Mouse (Mus musculus): Measurements from ENCODE around the gene Vmn1r25. TPM values are rescaled to one million over a fixed set of nuclear protein-coding genes. Genes with fewer than 3 reads are reported as not detected.
"Not testable (repeated sequence)": the region's sequence is repeated elsewhere in the genome, so short reads cannot be mapped to it uniquely, and the experiment has no call there.

Gene Vmn1r25
- not detected in 2 replicates for polyA plus RNA-seq (2014; fragmentation: Nextera tagmentation; extraction: Ambion mirVana)

- Histone ChIP-seq H3K27me3 (ENCODE audit: control insufficient read depth, insufficient read depth, low read length) (no peaks in the 10 kb centered on the region), H3K9me3 (ENCODE audit: control insufficient read depth, low read length) (no peaks in the 10 kb centered on the region), H3K27ac (no peak within 1 kb of the TSS), H3K4me3 (replicated peaks; ENCODE audit: low read length) (no peak within 1 kb of the TSS), H3K36me3 (replicated peaks; ENCODE audit: control insufficient read depth, insufficient read depth) (no peaks in the 10 kb centered on the region), H3K9ac (no peak within 1 kb of the TSS), H3K4me1 (replicated peaks; ENCODE audit: control insufficient read depth, insufficient read depth, low read length) (no peaks in the 10 kb centered on the region), H3K4me2 (replicated peaks) (no peak within 1 kb of the TSS)
- ATAC-seq (ENCODE audit: low FRiP score): no peak
- WGBS: 73% methylated on average over 3 of the region's 3 CpGs
- DNase-seq (ENCODE audit: low spot score): no peak
Observed at GRCm38 (mm10) chr6:57980710-57981109, at the start of gene Vmn1r25. Gene Vmn1r25 (minus strand): TSS chr6:57980810.

- not testable (repeated sequence) for DNase-seq (ENCODE audit: low spot score); H3K36me3 ChIP-seq (replicated peaks; ENCODE audit: control insufficient read depth, insufficient read depth); H3K9ac ChIP-seq; H3K27ac ChIP-seq; H3K4me2 ChIP-seq (replicated peaks); ATAC-seq (ENCODE audit: low FRiP score); H3K27me3 ChIP-seq (ENCODE audit: control insufficient read depth, insufficient read depth, low read length); H3K4me3 ChIP-seq (replicated peaks; ENCODE audit: low read length); H3K9me3 ChIP-seq (ENCODE audit: control insufficient read depth, low read length); H3K4me1 ChIP-seq (replicated peaks; ENCODE audit: control insufficient read depth, insufficient read depth, low read length)
- 93% methylated on average over 21 of the region's 21 CpGs for WGBS
Observed at GRCm38 (mm10) chr6:58017478-58017877, 36.9 kb upstream of the Vmn1r25 start.

- Histone ChIP-seq H3K27ac (no peak within 1 kb of the TSS), H3K4me2 (replicated peaks) (no peak within 1 kb of the TSS), H3K36me3 (replicated peaks; ENCODE audit: control insufficient read depth, insufficient read depth) (no peaks in the 10 kb centered on the region), H3K4me3 (replicated peaks; ENCODE audit: low read length) (no peak within 1 kb of the TSS), H3K27me3 (ENCODE audit: control insufficient read depth, insufficient read depth, low read length) (no peaks in the 10 kb centered on the region), H3K9me3 (ENCODE audit: control insufficient read depth, low read length) (no peaks in the 10 kb centered on the region), H3K9ac (no peak within 1 kb of the TSS), H3K4me1 (replicated peaks; ENCODE audit: control insufficient read depth, insufficient read depth, low read length) (no peaks in the 10 kb centered on the region)
- ATAC-seq (ENCODE audit: low FRiP score) (no peak), DNase-seq (ENCODE audit: low spot score) (no peak)
- WGBS: 96% methylated on average over 1 of the region's 1 CpGs
Observed at GRCm38 (mm10) chr6:58015059-58015458, 34.4 kb upstream of the Vmn1r25 start, which contains the start of gene Vmn1r26. Gene Vmn1r26 (minus strand): TSS chr6:58015159.

GRCm38 (mm10) chr6:57961403-57961802, 19.2 kb downstream of the Vmn1r25 start, which contains the start of gene Vmn1r24:
Gene Vmn1r24 (minus strand): TSS chr6:57961503.
- ATAC-seq (ENCODE audit: low FRiP score); H3K4me3 ChIP-seq (replicated peaks; ENCODE audit: low read length); H3K9ac ChIP-seq; H3K4me2 ChIP-seq (replicated peaks); DNase-seq (ENCODE audit: low spot score); H3K27ac ChIP-seq; H3K9me3 ChIP-seq (ENCODE audit: control insufficient read depth, low read length); H3K36me3 ChIP-seq (replicated peaks; ENCODE audit: control insufficient read depth, insufficient read depth); H3K27me3 ChIP-seq (ENCODE audit: control insufficient read depth, insufficient read depth, low read length); H3K4me1 ChIP-seq (replicated peaks; ENCODE audit: control insufficient read depth, insufficient read depth, low read length): not testable (repeated sequence)
- 93% methylated on average over 1 of the region's 1 CpGs for WGBS

Other genes starting within 250 kb of the Vmn1r25 start
- 113 and 135 TPM in 2 replicates for gene Vopp1, start 155.7 kb downstream of the Vmn1r25 start, polyA plus RNA-seq (2014; fragmentation: Nextera tagmentation; extraction: Ambion mirVana)
- gene Vmn1r21, start 130.5 kb downstream of the Vmn1r25 start, polyA plus RNA-seq (2014; fragmentation: Nextera tagmentation; extraction: Ambion mirVana): not detected in 2 replicates
- gene Vmn1r22, start 72.8 kb downstream of the Vmn1r25 start, polyA plus RNA-seq (2014; fragmentation: Nextera tagmentation; extraction: Ambion mirVana): not detected in 2 replicates
- gene Vmn1r23, start 54.0 kb downstream of the Vmn1r25 start, polyA plus RNA-seq (2014; fragmentation: Nextera tagmentation; extraction: Ambion mirVana): not detected in 2 replicates
- gene Vmn1r24, start 19.3 kb downstream of the Vmn1r25 start, polyA plus RNA-seq (2014; fragmentation: Nextera tagmentation; extraction: Ambion mirVana): not detected in 2 replicates
- gene Vmn1r26, start 34.3 kb upstream of the Vmn1r25 start, polyA plus RNA-seq (2014; fragmentation: Nextera tagmentation; extraction: Ambion mirVana): not detected in 2 replicates
- gene Vmn1r27, start 238.0 kb upstream of the Vmn1r25 start, polyA plus RNA-seq (2014; fragmentation: Nextera tagmentation; extraction: Ambion mirVana): not detected in 2 replicates

Data from hindbrain, embryonic 14.5 days (tissue).